Mouse (Mus musculus): Measurements from ENCODE around the gene Rab34. TPM values are rescaled to one million over a fixed set of nuclear protein-coding genes. Genes with fewer than 3 reads are reported as not detected.
A peak's percentile ranks its signal among the peaks of the same experiment; 100 is the strongest.
"Not testable (repeated sequence)": the region's sequence is repeated elsewhere in the genome, so short reads cannot be mapped to it uniquely, and the experiment has no call there.

Gene Rab34
- total RNA-seq, 1 experiment from 2014 or later: not detected

- peak; percentile 15 for ATAC-seq (replicated peaks; ENCODE audit: insufficient number of reproducible peaks, low FRiP score, low TSS enrichment, poor library complexity, severe bottlenecking)
Measured at GRCm38 (mm10) chr11:78177437-78177836, 10.8 kb upstream of the Rab34 start.

GRCm38 (mm10) chr11:78177903-78178858 is 10.0 kb upstream of the Rab34 start:
- peak; percentile 79 for ATAC-seq (replicated peaks; ENCODE audit: insufficient number of reproducible peaks, low FRiP score, low TSS enrichment, poor library complexity, severe bottlenecking)

- ATAC-seq (replicated peaks; ENCODE audit: insufficient number of reproducible peaks, low FRiP score, low TSS enrichment, poor library complexity, severe bottlenecking): no peak
Measured at GRCm38 (mm10) chr11:78178859-78179437, 9.3 kb upstream of the Rab34 start.

GRCm38 (mm10) chr11:78179438-78179999 is 8.7 kb upstream of the Rab34 start:
- ATAC-seq (replicated peaks; ENCODE audit: insufficient number of reproducible peaks, low FRiP score, low TSS enrichment, poor library complexity, severe bottlenecking): no peak

- no peak for ATAC-seq (replicated peaks; ENCODE audit: insufficient number of reproducible peaks, low FRiP score, low TSS enrichment, poor library complexity, severe bottlenecking)
Measured at GRCm38 (mm10) chr11:78180081-78180761, 8.0 kb upstream of the Rab34 start.

GRCm38 (mm10) chr11:78181830-78182357 is 6.3 kb upstream of the Rab34 start:
- no peak for ATAC-seq (replicated peaks; ENCODE audit: insufficient number of reproducible peaks, low FRiP score, low TSS enrichment, poor library complexity, severe bottlenecking)

- no peak for ATAC-seq (replicated peaks; ENCODE audit: insufficient number of reproducible peaks, low FRiP score, low TSS enrichment, poor library complexity, severe bottlenecking)
Measured at GRCm38 (mm10) chr11:78182450-78182849, 5.8 kb upstream of the Rab34 start.

- peak; percentile 93 for ATAC-seq (replicated peaks; ENCODE audit: insufficient number of reproducible peaks, low FRiP score, low TSS enrichment, poor library complexity, severe bottlenecking)
Measured at GRCm38 (mm10) chr11:78182961-78183844, 5.0 kb upstream of the Rab34 start, which contains the start of gene Rpl23a. Rpl23a (minus strand) TSS chr11:78183584.

GRCm38 (mm10) chr11:78183884-78184514 is 4.2 kb upstream of the Rab34 start:
- ATAC-seq (replicated peaks; ENCODE audit: insufficient number of reproducible peaks, low FRiP score, low TSS enrichment, poor library complexity, severe bottlenecking): no peak

- ATAC-seq (replicated peaks; ENCODE audit: insufficient number of reproducible peaks, low FRiP score, low TSS enrichment, poor library complexity, severe bottlenecking): not testable (repeated sequence)
Measured at GRCm38 (mm10) chr11:78184702-78185101, 3.5 kb upstream of the Rab34 start.

- ATAC-seq (replicated peaks; ENCODE audit: insufficient number of reproducible peaks, low FRiP score, low TSS enrichment, poor library complexity, severe bottlenecking): no peak
Measured at GRCm38 (mm10) chr11:78189234-78190040, 1.2 kb downstream of the Rab34 start.

GRCm38 (mm10) chr11:78190041-78190440 is 1.8 kb downstream of the Rab34 start:
- no peak for ATAC-seq (replicated peaks; ENCODE audit: insufficient number of reproducible peaks, low FRiP score, low TSS enrichment, poor library complexity, severe bottlenecking)

- no peak for ATAC-seq (replicated peaks; ENCODE audit: insufficient number of reproducible peaks, low FRiP score, low TSS enrichment, poor library complexity, severe bottlenecking)
Measured at GRCm38 (mm10) chr11:78193113-78193512, 4.9 kb downstream of the Rab34 start, which contains the start of gene Proca1. Proca1 (plus strand) TSS chr11:78193392.

- peak; percentile 59 for ATAC-seq (replicated peaks; ENCODE audit: insufficient number of reproducible peaks, low FRiP score, low TSS enrichment, poor library complexity, severe bottlenecking)
Measured at GRCm38 (mm10) chr11:78194411-78195100, 6.3 kb downstream of the Rab34 start.

- ATAC-seq (replicated peaks; ENCODE audit: insufficient number of reproducible peaks, low FRiP score, low TSS enrichment, poor library complexity, severe bottlenecking): no peak
Measured at GRCm38 (mm10) chr11:78195101-78195863, 7.1 kb downstream of the Rab34 start.
